ENCODE assay signal across 8 mouse cellular contexts in the genomic region with DNA sequence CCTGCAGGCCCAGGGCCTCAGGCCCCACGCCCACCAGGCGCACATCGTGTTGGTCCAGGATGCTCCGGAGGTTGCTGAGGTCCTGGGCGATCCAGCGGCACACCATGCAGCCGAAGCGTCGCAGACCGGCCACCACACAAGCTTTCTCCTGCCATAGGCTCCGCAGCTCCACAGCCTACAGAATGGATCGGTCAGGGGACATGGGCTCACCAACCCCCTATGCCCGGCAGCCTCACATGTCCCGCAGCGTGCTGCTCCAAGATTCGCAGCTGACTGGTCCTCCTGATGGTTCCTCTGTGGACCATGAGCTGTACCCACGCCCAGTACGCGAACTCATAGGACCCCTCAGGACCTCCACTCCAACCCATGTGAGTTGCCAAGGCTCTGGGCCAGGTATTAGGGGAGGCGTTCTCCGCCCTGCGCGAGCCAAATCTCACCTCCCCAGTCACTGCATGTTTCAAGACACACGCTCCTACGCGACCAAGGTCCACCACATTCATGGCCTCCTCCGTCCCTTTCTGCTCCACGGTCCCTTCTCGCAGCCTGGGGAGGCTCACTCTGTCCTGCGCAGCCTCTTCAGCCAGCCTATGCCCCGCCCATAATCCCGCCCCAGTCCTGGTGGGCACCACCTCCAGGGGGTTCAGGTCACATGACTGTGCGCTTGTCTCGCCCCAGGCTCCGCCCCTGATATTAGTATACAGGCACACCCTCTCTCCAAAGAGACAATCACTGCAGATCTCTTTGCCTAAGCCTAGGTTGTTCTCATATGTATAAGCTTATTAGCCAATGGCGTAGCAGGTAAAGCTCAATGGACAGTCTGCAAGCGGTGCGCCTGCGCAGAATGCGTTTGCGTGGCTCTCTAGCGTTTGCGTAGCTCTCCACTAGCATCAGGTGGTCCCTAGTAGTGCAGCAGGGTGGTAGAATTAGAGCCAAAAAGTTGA. TPM values are rescaled to one million over a fixed set of nuclear protein-coding genes. Genes with fewer than 3 reads are reported as not detected.
DNase-seq lines count a peak whose midpoint lies in the region; ATAC-seq and TF ChIP-seq lines count a peak whose summit lies in the region.

Fam213b (minus strand) TSS at position 630 of the 941 bp plus-strand sequence.

- 0 out of 2 replicates have a peak, but pooled peaks cover 12% of the 10 kb centered on the region for H3K27me3 ChIP-seq in forebrain, embryonic 13.5 days
- no peaks in the 10 kb centered on the region for H3K27me3 ChIP-seq in heart, postnatal 0 days (ENCODE audit: control insufficient read depth, insufficient read depth, low read length)
- peaks cover 6% of the 10 kb centered on the region; the same call in 1 of the 2 replicates for H3K27me3 ChIP-seq in liver, embryonic 16.5 days (ENCODE audit: control insufficient read depth, insufficient read depth, low read depth, low read length)
- H3K27me3 ChIP-seq in neural tube, embryonic 13.5 days = no peaks in the 10 kb centered on the region

- peak within 1 kb of the TSS; percentile 56 for H3K4me3 ChIP-seq in forebrain, embryonic 13.5 days
- H3K4me3 ChIP-seq in heart, postnatal 0 days (ENCODE audit: low read depth, low read length) = peak within 1 kb of the TSS; percentile 60
- peak within 1 kb of the TSS; percentile 56 for H3K4me3 ChIP-seq in liver, embryonic 16.5 days (ENCODE audit: low read depth, low read length)
- H3K4me3 ChIP-seq in neural tube, embryonic 13.5 days = peak within 1 kb of the TSS; percentile 55

- ATAC-seq in forebrain, embryonic 13.5 days = peak; percentile 98
- ATAC-seq in heart, postnatal 0 days (ENCODE audit: insufficient read depth, low read depth) = peak; percentile 97
- peak; percentile 96 for ATAC-seq in liver, embryonic 16.5 days (ENCODE audit: low read depth)
- peak; percentile 95 for ATAC-seq in neural tube, embryonic 13.5 days (ENCODE audit: low read depth)

- 3% methylated on average over 43 of the region's 43 CpGs for WGBS in forebrain, embryonic 13.5 days
- 6% methylated on average over 43 of the region's 43 CpGs for WGBS in heart, postnatal 0 days
- 8% methylated on average over 43 of the region's 43 CpGs for WGBS in liver, embryonic 16.5 days (ENCODE audit: insufficient replicate concordance)
- WGBS in neural tube, embryonic 13.5 days = 3% methylated on average over 43 of the region's 43 CpGs

- TF ChIP-seq CTCF in heart, postnatal 0 days (IDR thresholded peaks at IDR 0.05; ENCODE audit: low read depth) = no peak; the same call in 1 of the 2 replicates

- TF ChIP-seq EP300 in heart, postnatal 0 days (IDR thresholded peaks at IDR 0.05; ENCODE audit: low read depth) = no peak

- H3K27ac ChIP-seq in forebrain, embryonic 13.5 days = no peak within 1 kb of the TSS
- peak within 1 kb of the TSS; percentile 60 for H3K27ac ChIP-seq in heart, postnatal 0 days (ENCODE audit: low read depth)
- no peak within 1 kb of the TSS for H3K27ac ChIP-seq in liver, embryonic 16.5 days (ENCODE audit: low read length)
- peak within 1 kb of the TSS; percentile 68 for H3K27ac ChIP-seq in neural tube, embryonic 13.5 days (replicated peaks)

- H3K4me2 ChIP-seq in forebrain, embryonic 13.5 days = peak within 1 kb of the TSS; percentile 83
- peak within 1 kb of the TSS; percentile 94 for H3K4me2 ChIP-seq in heart, postnatal 0 days (ENCODE audit: low read depth, low read length)
- peak within 1 kb of the TSS; percentile 74 for H3K4me2 ChIP-seq in liver, embryonic 16.5 days (ENCODE audit: low read depth, low read length)
- H3K4me2 ChIP-seq in neural tube, embryonic 13.5 days = peak within 1 kb of the TSS; percentile 86

- H3K36me3 ChIP-seq in forebrain, embryonic 13.5 days (ENCODE audit: poor library complexity, severe bottlenecking) = 0 out of 2 replicates have a peak, but pooled peaks cover 5% of the 10 kb centered on the region
- no peaks in the 10 kb centered on the region for H3K36me3 ChIP-seq in heart, postnatal 0 days (replicated peaks; ENCODE audit: control insufficient read depth, insufficient read depth, low read length)
- H3K36me3 ChIP-seq in liver, embryonic 16.5 days (ENCODE audit: control insufficient read depth, insufficient read depth) = no peaks in the 10 kb centered on the region
- H3K36me3 ChIP-seq in neural tube, embryonic 13.5 days = no peaks in the 10 kb centered on the region

- no peaks in the 10 kb centered on the region; the same call in 1 of the 2 replicates for H3K9me3 ChIP-seq in forebrain, embryonic 13.5 days (replicated peaks)
- no peaks in the 10 kb centered on the region for H3K9me3 ChIP-seq in heart, postnatal 0 days (replicated peaks; ENCODE audit: control insufficient read depth, low read length)
- no peaks in the 10 kb centered on the region for H3K9me3 ChIP-seq in liver, embryonic 16.5 days (replicated peaks; ENCODE audit: control insufficient read depth, low read length)
- no peaks in the 10 kb centered on the region for H3K9me3 ChIP-seq in neural tube, embryonic 13.5 days

- peak; percentile 97 for DNase-seq in ES-CJ7 (ENCODE audit: low read depth, low spot score)
- DNase-seq in cerebellum, adult 11 months = peak; percentile 83
- peak; percentile 85 for DNase-seq in heart, postnatal 0 days (ENCODE audit: low spot score)
- peak; percentile 87 for DNase-seq in kidney, postnatal 36 days
- DNase-seq in thymus, adult 18-20 months = peak; percentile 51 to 60

- peak within 1 kb of the TSS; percentile 66 for H3K9ac ChIP-seq in forebrain, embryonic 13.5 days
- peak within 1 kb of the TSS; percentile 62 for H3K9ac ChIP-seq in heart, postnatal 0 days (replicated peaks; ENCODE audit: low read depth, low read length)
- peak within 1 kb of the TSS; percentile 61 for H3K9ac ChIP-seq in liver, embryonic 16.5 days (ENCODE audit: low read depth, low read length)
- H3K9ac ChIP-seq in neural tube, embryonic 13.5 days = peak within 1 kb of the TSS; percentile 79

- H3K4me1 ChIP-seq in forebrain, embryonic 13.5 days = peaks cover 22% of the 10 kb centered on the region
- H3K4me1 ChIP-seq in heart, postnatal 0 days (ENCODE audit: control insufficient read depth, insufficient read depth) = peaks cover 12% of the 10 kb centered on the region; the same call in 1 of the 2 replicates
- H3K4me1 ChIP-seq in liver, embryonic 16.5 days (ENCODE audit: control insufficient read depth, low read depth, low read length) = peaks cover 13% of the 10 kb centered on the region
- peaks cover 26% of the 10 kb centered on the region for H3K4me1 ChIP-seq in neural tube, embryonic 13.5 days (replicated peaks)

RNA-seq across cellular contexts. Expression of gene Fam213b, which starts in this region (rescaled TPM):
- polyA plus RNA-seq in forebrain, embryonic 13.5 days (2015; fragmentation: Nextera tagmentation; extraction: Ambion mirVana) = 29.5 and 34.1 TPM in 2 replicates
- 43.5 and 72.4 TPM in 2 replicates for total RNA-seq in heart, postnatal 0 days (2014; rRNA removed; ENCODE audit: low replicate concordance)
- 75.4 and 76.2 TPM in 2 replicates for polyA plus RNA-seq in heart, postnatal 0 days (2015; fragmentation: Nextera tagmentation; extraction: Ambion mirVana)
- 7.4 and 8.5 TPM in 2 replicates for polyA plus RNA-seq in liver, embryonic 16.5 days (2015; fragmentation: Nextera tagmentation; extraction: Ambion mirVana)
- polyA plus RNA-seq in neural tube, embryonic 13.5 days (2015; fragmentation: Nextera tagmentation; extraction: Ambion mirVana) = 38.7 and 44.0 TPM in 2 replicates

Comparison
In these comparisons a context has a peak if more than half of its experiments do, and no peak if none do; other contexts are left out.
1. H3K27ac ChIP-seq: peak in heart, postnatal 0 days (single experiment) and neural tube, embryonic 13.5 days (single experiment); none in forebrain, embryonic 13.5 days (single experiment) and liver, embryonic 16.5 days (single experiment).
2. Peak in every context shown above with its lines, with median percentiles within 50 percentile points of each other: DNase-seq, ATAC-seq, H3K4me2 ChIP-seq, H3K4me3 ChIP-seq and H3K9ac ChIP-seq.